Mouse (Mus musculus) CH12.LX (cell line): ENCODE measurements around the gene Ecsit.

Experiments used
- BHLHE40 ChIP-seq: IDR thresholded peaks from 2 replicates; pipeline ENCODE4 v1.6.1; 2011; ENCODE audit warnings: mild to moderate bottlenecking, low read depth, low read length, improper control_type of control experiment
- CHD1 ChIP-seq: IDR thresholded peaks from 2 replicates; pipeline ENCODE4 v1.6.1; 2012; ENCODE audit warnings: low read depth, low read length, improper control_type of control experiment, inconsistent platforms
- CTCF ChIP-seq, 2 experiments: IDR thresholded peaks in 1 of 2; conservative IDR thresholded peaks in 1 of 2; 2 replicates each; pipeline ENCODE4 v1.5.1; 2011 to 2012; ENCODE audit warnings: low read depth in 2 of 2, low read length in 2 of 2, improper control_type of control experiment in 1 of 2, inconsistent platforms in 1 of 2, mild to moderate bottlenecking in 1 of 2, moderate library complexity in 1 of 2
- E2F4 ChIP-seq: IDR thresholded peaks from 2 replicates; pipeline ENCODE4 v1.6.1; 2011; ENCODE audit warnings: low read depth, low read length, improper control_type of control experiment; ENCODE audit not compliant: insufficient replicate concordance
- EP300 ChIP-seq: IDR thresholded peaks from 2 replicates; pipeline ENCODE4 v1.6.1; 2011; ENCODE audit warnings: low read length, improper control_type of control experiment
- ETS1 ChIP-seq: conservative IDR thresholded peaks from 2 replicates; pipeline ENCODE4 v1.6.1; 2012; ENCODE audit warnings: low read depth, mild to moderate bottlenecking, inconsistent platforms, low read length, improper control_type of control experiment, moderate library complexity
- KAT2A ChIP-seq: IDR thresholded peaks from 2 replicates; pipeline ENCODE4 v1.6.1; 2012; ENCODE audit warnings: low read length, improper control_type of control experiment, inconsistent platforms; ENCODE audit not compliant: insufficient replicate concordance
- MAX ChIP-seq: IDR thresholded peaks from 2 replicates; pipeline ENCODE4 v1.6.1; 2011; ENCODE audit warnings: low read length, improper control_type of control experiment
- MXI1 ChIP-seq: IDR thresholded peaks from 2 replicates; pipeline ENCODE4 v1.6.1; 2011; ENCODE audit warnings: mild to moderate bottlenecking, low read depth, low read length, improper control_type of control experiment
- PAX5 ChIP-seq: IDR thresholded peaks from 2 replicates; pipeline ENCODE4 v1.6.1; 2012; ENCODE audit warnings: low read length, inconsistent platforms, mixed read lengths
- POLR2A ChIP-seq: IDR thresholded peaks from 2 replicates; pipeline ENCODE4 v1.6.1; 2011; ENCODE audit warnings: low read depth, mild to moderate bottlenecking, improper control_type of control experiment, low read length
- POLR2AphosphoS2 ChIP-seq: IDR thresholded peaks from 2 replicates; pipeline ENCODE4 v1.6.1; 2011; ENCODE audit warnings: low read depth, low read length, improper control_type of control experiment
- ZMIZ1 ChIP-seq: IDR thresholded peaks from 2 replicates; pipeline ENCODE4 v1.6.1; 2012; ENCODE audit warnings: low read depth, mild to moderate bottlenecking, inconsistent platforms, low read length, improper control_type of control experiment
- ZNF384 ChIP-seq: IDR thresholded peaks from 2 replicates; pipeline ENCODE4 v1.6.1; 2012; ENCODE audit warnings: low read depth, low read length, improper control_type of control experiment, inconsistent platforms

GRCm38 (mm10) chr9:22125246-22126027 lies 40.2 kb upstream of the Ecsit start:
- TF ChIP-seq ZNF384 (no peak), ZMIZ1 (no peak), POLR2A (no peak), CTCF (conservative IDR thresholded peaks at IDR 0.05 in 1 of 2, IDR thresholded peaks at IDR 0.05 in 1 of 2; ENCODE audit: low read depth in 2 of 2, low read length in 2 of 2) (peak in 1 of 2 experiments; percentile 8; a peak in 1 of 4 replicates), ETS1 (no peak), CHD1 (no peak), POLR2AphosphoS2 (no peak), PAX5 (no peak), MXI1 (no peak), MAX (no peak), EP300 (no peak), BHLHE40 (no peak), E2F4 (no peak), KAT2A (no peak)
